In genomic region chr7:144689136-144689535, GRCm38 (mm10) we compare ENCODE assay signal across 8 mouse cellular contexts.
A peak's percentile ranks its signal among the peaks of the same experiment; 100 is the strongest.
DNase-seq lines count a peak whose midpoint lies in the region; ATAC-seq and TF ChIP-seq lines count a peak whose summit lies in the region.
"Had no signal": no experiment of that assay in that cellular context is flagged by ENCODE, and none has a peak within 500 bp of the region (broad histone marks: within the 10 kb centered on the region; RNA-seq: fewer than 3 reads in every experiment).

No protein-coding gene starts in this region.

- no peak overlapping the region for H3K4me3 ChIP-seq in heart, embryonic 15.5 days
- no peak overlapping the region for H3K4me3 ChIP-seq in heart, adult 2 months
- H3K4me3 ChIP-seq in embryonic facial prominence, embryonic 12.5 days: no peak overlapping the region

- H3K4me2 ChIP-seq in heart, embryonic 15.5 days: no peak overlapping the region
- no peak overlapping the region for H3K4me2 ChIP-seq in embryonic facial prominence, embryonic 12.5 days (replicated peaks)

- no peak for TF ChIP-seq POLR2A in heart, adult 2 months (IDR thresholded peaks at IDR 0.05; ENCODE audit: insufficient read depth, low read depth, low read length)

- DNase-seq in heart, adult 2 months: no peak
- DNase-seq in NIH3T3 (ENCODE audit: low read depth): peak; percentile 20
- DNase-seq in kidney, postnatal 4 days: peak; percentile 52 to 64
- DNase-seq in spleen, postnatal 10 days (ENCODE audit: low spot score in 2 of 2): no peak
- DNase-seq: spleen, adult 18-20 months had no signal

- H3K27me3 ChIP-seq in heart, embryonic 15.5 days: no peaks in the 10 kb centered on the region
- no peaks in the 10 kb centered on the region; the same call in 1 of the 2 replicates for H3K27me3 ChIP-seq in heart, adult 2 months (ENCODE audit: control insufficient read depth, insufficient read depth, low read length)
- no peaks in the 10 kb centered on the region for H3K27me3 ChIP-seq in embryonic facial prominence, embryonic 12.5 days

- TF ChIP-seq CTCF in heart, adult 2 months (IDR thresholded peaks at IDR 0.05): no peak

- no peaks in the 10 kb centered on the region for H3K9me3 ChIP-seq in heart, embryonic 15.5 days (replicated peaks)
- no peaks in the 10 kb centered on the region for H3K9me3 ChIP-seq in embryonic facial prominence, embryonic 12.5 days

- no peaks in the 10 kb centered on the region for H3K79me2 ChIP-seq in heart, adult 2 months (replicated peaks; ENCODE audit: control insufficient read depth, insufficient read depth, low read length)

- no peak for TF ChIP-seq EP300 in heart, adult 2 months (IDR thresholded peaks at IDR 0.05; ENCODE audit: insufficient read depth, low read depth, low read length)

- ATAC-seq in heart, embryonic 15.5 days (replicated peaks; ENCODE audit: insufficient number of reproducible peaks, insufficient read depth, low FRiP score, low read depth): no peak
- ATAC-seq in embryonic facial prominence, embryonic 12.5 days (ENCODE audit: insufficient number of reproducible peaks, insufficient read depth, low FRiP score, low TSS enrichment): no peak
- no peak for ATAC-seq in activated CD4-positive, CD25-positive, alpha-beta regulatory T cell, adult 4 months

- no peaks in the 10 kb centered on the region for H3K36me3 ChIP-seq in heart, embryonic 15.5 days
- H3K36me3 ChIP-seq in heart, adult 2 months (ENCODE audit: control insufficient read depth, insufficient read depth, low read length): no peaks in the 10 kb centered on the region
- no peaks in the 10 kb centered on the region for H3K36me3 ChIP-seq in embryonic facial prominence, embryonic 12.5 days

- H3K27ac ChIP-seq in heart, embryonic 15.5 days: peak overlapping the region; percentile 36
- no peak overlapping the region for H3K27ac ChIP-seq in heart, adult 2 months
- peak overlapping the region; percentile 70 for H3K27ac ChIP-seq in embryonic facial prominence, embryonic 12.5 days

- 29% methylated on average over 7 of the region's 7 CpGs for WGBS in heart, embryonic 15.5 days
- 32% methylated on average over 7 of the region's 7 CpGs for WGBS in heart, adult 2 months
- WGBS in embryonic facial prominence, embryonic 12.5 days: 21% methylated on average over 7 of the region's 7 CpGs

- intact Hi-C loops in heart, adult 2 months (cut with DNase I): no loop called here

- peaks cover 18% of the 10 kb centered on the region for H3K4me1 ChIP-seq in heart, embryonic 15.5 days (replicated peaks)
- no peaks in the 10 kb centered on the region for H3K4me1 ChIP-seq in heart, adult 2 months (ENCODE audit: control insufficient read depth, insufficient read depth, low read length)
- peaks cover 25% of the 10 kb centered on the region for H3K4me1 ChIP-seq in embryonic facial prominence, embryonic 12.5 days

- H3K9ac ChIP-seq in heart, embryonic 15.5 days: no peak overlapping the region
- H3K9ac ChIP-seq in heart, adult 2 months (ENCODE audit: low read depth, low read length): no peak overlapping the region
- no peak overlapping the region for H3K9ac ChIP-seq in embryonic facial prominence, embryonic 12.5 days

Comparison
In these comparisons a context has a peak if more than half of its experiments do, and no peak if none do; other contexts are left out.
1. DNase-seq: peak in NIH3T3 (single experiment) and kidney, postnatal 4 days (2 of 2); none in heart, adult 2 months (0 of 2) and spleen, postnatal 10 days (0 of 2).